14 mouse cellular contexts compared by ENCODE assay signal in genomic region chr12:76253991-76254390, GRCm38 (mm10). TPM values are rescaled to one million over a fixed set of nuclear protein-coding genes. Genes with fewer than 3 reads are reported as not detected.
DNase-seq lines count a peak whose midpoint lies in the region; ATAC-seq and TF ChIP-seq lines count a peak whose summit lies in the region.
"Had no signal": no experiment of that assay in that cellular context is flagged by ENCODE, and none has a peak within 500 bp of the region (broad histone marks: within the 10 kb centered on the region; RNA-seq: fewer than 3 reads in every experiment).

No protein-coding gene starts in this region.

- peaks cover 34% of the 10 kb centered on the region for H3K79me2 ChIP-seq in myocyte (ENCODE audit: control insufficient read depth, insufficient read depth)

- peaks cover 36% of the 10 kb centered on the region for H3K4me1 ChIP-seq in forebrain, embryonic 10.5 days
- peaks cover 18% of the 10 kb centered on the region for H3K4me1 ChIP-seq in forebrain, embryonic 15.5 days
- 0 out of 2 replicates have a peak, but pooled peaks cover 3% of the 10 kb centered on the region for H3K4me1 ChIP-seq in kidney, embryonic 16.5 days (ENCODE audit: insufficient read depth, low read length)

- no peaks in the 10 kb centered on the region for H3K36me3 ChIP-seq in forebrain, embryonic 10.5 days (replicated peaks)
- no peaks in the 10 kb centered on the region for H3K36me3 ChIP-seq in forebrain, embryonic 15.5 days
- H3K36me3 ChIP-seq in kidney, embryonic 16.5 days (ENCODE audit: insufficient read depth, low read length): no peaks in the 10 kb centered on the region
- H3K36me3 ChIP-seq in myocyte (ENCODE audit: control insufficient read depth, insufficient read depth): no peaks in the 10 kb centered on the region
- H3K36me3 ChIP-seq: heart, embryonic 13.5 days had no signal

- ATAC-seq in forebrain, embryonic 15.5 days (replicated peaks): no peak
- no peak for ATAC-seq in kidney, embryonic 16.5 days (ENCODE audit: low FRiP score, low TSS enrichment)

- 0 out of 2 replicates have a peak overlapping the region, but pooled peaks have one; percentile 75 for H3K4me3 ChIP-seq in forebrain, embryonic 10.5 days
- no peak overlapping the region for H3K4me3 ChIP-seq in forebrain, embryonic 15.5 days
- H3K4me3 ChIP-seq in kidney, embryonic 16.5 days (ENCODE audit: low read length): no peak overlapping the region
- peak overlapping the region; percentile 95 for H3K4me3 ChIP-seq in myocyte

- no peaks in the 10 kb centered on the region for H3K27me3 ChIP-seq in forebrain, embryonic 10.5 days (ENCODE audit: poor library complexity, severe bottlenecking)
- no peaks in the 10 kb centered on the region for H3K27me3 ChIP-seq in forebrain, embryonic 15.5 days
- H3K27me3 ChIP-seq in kidney, embryonic 16.5 days (ENCODE audit: insufficient read depth, low read length): no peaks in the 10 kb centered on the region
- H3K27me3 ChIP-seq in myocyte (ENCODE audit: control insufficient read depth, insufficient read depth, insufficient read length): no peaks in the 10 kb centered on the region
- H3K27me3 ChIP-seq: heart, embryonic 13.5 days had no signal

- 78% methylated on average over 8 of the region's 8 CpGs for WGBS in forebrain, embryonic 10.5 days
- 86% methylated on average over 8 of the region's 8 CpGs for WGBS in forebrain, embryonic 15.5 days
- 75% methylated on average over 8 of the region's 8 CpGs for WGBS in kidney, embryonic 16.5 days

- 0 out of 2 replicates have a peak overlapping the region, but pooled peaks have one; percentile 89 for H3K27ac ChIP-seq in forebrain, embryonic 10.5 days
- no peak overlapping the region for H3K27ac ChIP-seq in forebrain, embryonic 15.5 days (replicated peaks)
- H3K27ac ChIP-seq in kidney, embryonic 16.5 days (ENCODE audit: low read length): 0 out of 2 replicates have a peak overlapping the region, but pooled peaks have one; percentile 91

- H3K4me2 ChIP-seq in forebrain, embryonic 15.5 days (replicated peaks): no peak overlapping the region
- H3K4me2 ChIP-seq in kidney, embryonic 16.5 days (replicated peaks; ENCODE audit: low read depth, low read length): no peak overlapping the region
- peak overlapping the region; percentile 96 for H3K4me2 ChIP-seq in myocyte (ENCODE audit: low read depth)

- H3ac ChIP-seq in myocyte (ENCODE audit: control insufficient read depth, insufficient read length): no peak overlapping the region

- DNase-seq in forebrain, embryonic 10.5 days (ENCODE audit: extremely low spot score, low spot score): no peak
- no peak for DNase-seq in kidney, adult 8-10 months
- DNase-seq in thymus, postnatal 14 days: peak; percentile 5
- DNase-seq in thymus, postnatal 25 days: no peak
- DNase-seq in cerebellum, postnatal 36 days: no peak
- DNase-seq: cerebellum, adult 9-10 months had no signal

- H3K9me3 ChIP-seq in forebrain, embryonic 10.5 days: no peaks in the 10 kb centered on the region
- H3K9me3 ChIP-seq in forebrain, embryonic 15.5 days: no peaks in the 10 kb centered on the region
- no peaks in the 10 kb centered on the region for H3K9me3 ChIP-seq in kidney, embryonic 16.5 days (ENCODE audit: low read length)
- H3K9me3 ChIP-seq: heart, embryonic 13.5 days had no signal

- no peak for TF ChIP-seq POLR2A in myocyte (IDR thresholded peaks at IDR 0.05; ENCODE audit: insufficient read length, low read depth)

- no peak overlapping the region for H3K9ac ChIP-seq in forebrain, embryonic 15.5 days (replicated peaks)
- H3K9ac ChIP-seq in kidney, embryonic 16.5 days (replicated peaks; ENCODE audit: low read length): peak overlapping the region; percentile 42; the same call in 1 of the 2 replicates

TF ChIP-seq in myocyte, 11 proteins besides CTCF, POLR2A, EP300 and RAD21:
- TF ChIP-seq SRF (IDR thresholded peaks at IDR 0.05; ENCODE audit: control insufficient read depth, insufficient read length, low read depth): no peak
- no peak for TF ChIP-seq MYOD1 (IDR thresholded peaks at IDR 0.05; ENCODE audit: control insufficient read depth in 1 of 3, insufficient read length in 2 of 3, low read depth in 2 of 3)
- TF ChIP-seq TCF12 (IDR thresholded peaks at IDR 0.05; ENCODE audit: insufficient read depth, poor library complexity, severe bottlenecking): no peak
- no peak for TF ChIP-seq E2F4 (IDR thresholded peaks at IDR 0.05; ENCODE audit: insufficient read depth)
- no peak for TF ChIP-seq USF1 (IDR thresholded peaks at IDR 0.05; ENCODE audit: low read depth)
- TF ChIP-seq REST (IDR thresholded peaks at IDR 0.05; ENCODE audit: insufficient read depth, insufficient read length): no peak
- TF ChIP-seq MAX (IDR thresholded peaks at IDR 0.05; ENCODE audit: low read depth): no peak
- TF ChIP-seq TCF3 (IDR thresholded peaks at IDR 0.05; ENCODE audit: insufficient read length, low read depth): no peak
- TF ChIP-seq POLR2AphosphoS2 (IDR thresholded peaks at IDR 0.05; ENCODE audit: insufficient read length, low read depth): no peak
- TF ChIP-seq MYOG (IDR thresholded peaks at IDR 0.05; ENCODE audit: control insufficient read depth in 1 of 3, insufficient read depth in 1 of 3, insufficient read length in 2 of 3, low read depth in 2 of 3): no peak
- TF ChIP-seq CEBPB (IDR thresholded peaks at IDR 0.05; ENCODE audit: insufficient read depth, poor library complexity, severe bottlenecking): no peak

RNA-seq across cellular contexts. Expression of gene Mthfd1, which starts 1.1 kb away (rescaled TPM):
- polyA plus RNA-seq in forebrain, embryonic 10.5 days (2016; fragmentation: Nextera tagmentation; extraction: Ambion mirVana): 108 and 110 TPM in 2 replicates
- 45.2 and 46.4 TPM in 2 replicates for polyA plus RNA-seq in forebrain, embryonic 15.5 days (2015; fragmentation: Nextera tagmentation; extraction: Ambion mirVana)
- polyA plus RNA-seq in kidney, embryonic 16.5 days (2015; fragmentation: Nextera tagmentation; extraction: Ambion mirVana): 119 and 127 TPM in 2 replicates
- 31.8 TPM for polyA plus RNA-seq in myocyte (2012; fragmentation: generic; extraction: Trizol)

RNA-seq across cellular contexts. Expression of gene Tex21, which starts 7.4 kb away (rescaled TPM):
- polyA plus RNA-seq in forebrain, embryonic 10.5 days (2016; fragmentation: Nextera tagmentation; extraction: Ambion mirVana): not detected in 2 replicates
- polyA plus RNA-seq in forebrain, embryonic 15.5 days (2015; fragmentation: Nextera tagmentation; extraction: Ambion mirVana): not detected in 2 replicates
- polyA plus RNA-seq in kidney, embryonic 16.5 days (2015; fragmentation: Nextera tagmentation; extraction: Ambion mirVana): 0.10 TPM in 1 of 2 replicates, not detected in the other
- not detected for polyA plus RNA-seq in myocyte (2012; fragmentation: generic; extraction: Trizol)
- polyA plus RNA-seq: forebrain, embryonic 11.5 days; intestine, embryonic 14.5 days; lung, postnatal 0 days; midbrain, embryonic 16.5 days had no signal

Comparison
In these comparisons a context has a peak if more than half of its experiments do, and no peak if none do; other contexts are left out.
1. H3K4me3 ChIP-seq: peak in forebrain, embryonic 10.5 days (single experiment) and myocyte (single experiment); none in forebrain, embryonic 15.5 days (single experiment) and kidney, embryonic 16.5 days (single experiment).